1 mouse cellular context compared by ENCODE assay signal in the genomic region with DNA sequence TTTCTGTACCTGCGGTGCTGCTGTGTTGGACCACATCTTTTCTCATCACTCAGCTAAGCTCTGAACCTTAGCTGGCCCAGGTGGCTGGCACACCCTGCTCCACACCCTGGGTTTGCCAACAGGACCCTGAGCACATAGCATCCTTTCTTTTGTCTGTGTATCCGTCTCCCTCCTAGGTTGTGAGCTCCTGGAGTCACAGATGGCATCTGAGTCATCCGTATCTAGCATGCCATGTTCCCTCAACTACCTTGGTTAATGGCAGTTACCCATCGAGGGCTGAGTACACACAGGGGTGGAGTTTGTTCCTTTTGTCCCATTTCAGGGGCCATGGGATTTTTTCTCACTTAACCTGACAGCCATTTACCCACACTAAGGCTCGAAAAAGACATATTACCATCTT.
TF ChIP-seq lines count a peak whose summit lies in the region.

No protein-coding gene starts in this region.

TF ChIP-seq in myocyte, 11 proteins besides CTCF, POLR2A, EP300 and RAD21:
- no peak for TF ChIP-seq CEBPB (IDR thresholded peaks at IDR 0.05; ENCODE audit: insufficient read depth, poor library complexity, severe bottlenecking)
- no peak for TF ChIP-seq TCF12 (IDR thresholded peaks at IDR 0.05; ENCODE audit: insufficient read depth, poor library complexity, severe bottlenecking)
- TF ChIP-seq E2F4 (IDR thresholded peaks at IDR 0.05; ENCODE audit: insufficient read depth): no peak
- no peak for TF ChIP-seq USF1 (IDR thresholded peaks at IDR 0.05; ENCODE audit: low read depth)
- no peak for TF ChIP-seq SRF (IDR thresholded peaks at IDR 0.05; ENCODE audit: control insufficient read depth, insufficient read length, low read depth)
- TF ChIP-seq POLR2AphosphoS2 (IDR thresholded peaks at IDR 0.05; ENCODE audit: insufficient read length, low read depth): no peak
- TF ChIP-seq MYOG (IDR thresholded peaks at IDR 0.05; ENCODE audit: control insufficient read depth in 1 of 3, insufficient read depth in 1 of 3, insufficient read length in 2 of 3, low read depth in 2 of 3): no peak
- no peak for TF ChIP-seq REST (IDR thresholded peaks at IDR 0.05; ENCODE audit: insufficient read depth, insufficient read length)
- no peak for TF ChIP-seq TCF3 (IDR thresholded peaks at IDR 0.05; ENCODE audit: insufficient read length, low read depth)
- no peak for TF ChIP-seq MYOD1 (IDR thresholded peaks at IDR 0.05; ENCODE audit: control insufficient read depth in 1 of 3, insufficient read length in 2 of 3, low read depth in 2 of 3)
- TF ChIP-seq MAX (IDR thresholded peaks at IDR 0.05; ENCODE audit: low read depth): no peak
TF ChIP-seq in myocyte: peak in this region for 0.
